Comparison of ENCODE assay signal across 16 mouse cellular contexts in the genomic region with DNA sequence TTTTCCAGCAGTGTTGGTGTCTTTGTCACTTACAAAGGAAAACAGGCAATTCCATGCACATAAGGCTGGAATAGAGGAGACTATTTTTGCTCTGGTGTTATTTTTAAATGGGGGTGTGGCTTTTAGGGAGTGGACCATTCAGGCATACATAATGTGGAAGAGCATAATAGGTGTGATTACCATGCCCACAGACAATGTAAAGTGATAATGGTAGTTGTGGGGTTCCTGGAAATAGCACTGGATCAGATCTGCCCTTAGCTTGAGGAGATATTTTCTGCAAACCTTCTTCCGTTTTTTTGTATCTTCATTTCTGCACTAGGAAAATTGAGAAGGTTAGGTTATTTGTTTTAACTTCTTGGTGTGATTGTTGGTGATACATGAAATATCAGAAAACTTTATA.
"Had no signal": no experiment of that assay in that cellular context is flagged by ENCODE, and none has a peak within 500 bp of the region (broad histone marks: within the 10 kb centered on the region; RNA-seq: fewer than 3 reads in every experiment).

No protein-coding gene starts in this region.

- H3K27me3 ChIP-seq: liver, embryonic 13.5 days; midbrain, embryonic 12.5 days; midbrain, embryonic 15.5 days; neural tube, embryonic 13.5 days had no signal

- H3K4me2 ChIP-seq: liver, embryonic 13.5 days; midbrain, embryonic 12.5 days; midbrain, embryonic 15.5 days; neural tube, embryonic 13.5 days had no signal

- H3K4me3 ChIP-seq: liver, embryonic 13.5 days; midbrain, embryonic 12.5 days; midbrain, embryonic 15.5 days; myocyte; neural tube, embryonic 13.5 days had no signal

- ATAC-seq: midbrain, embryonic 15.5 days had no signal

- H3K27ac ChIP-seq: liver, embryonic 13.5 days; midbrain, embryonic 12.5 days; midbrain, embryonic 15.5 days; neural tube, embryonic 13.5 days had no signal

- H3K9me3 ChIP-seq: liver, embryonic 13.5 days; midbrain, embryonic 12.5 days; midbrain, embryonic 15.5 days; neural tube, embryonic 13.5 days had no signal

- H3K9ac ChIP-seq: liver, embryonic 13.5 days; midbrain, embryonic 12.5 days; midbrain, embryonic 15.5 days; neural tube, embryonic 13.5 days had no signal

- DNase-seq: kidney, adult 9 months; kidney, postnatal 14 days; kidney, postnatal 4 days; liver, embryonic 13.5 days; lung, adult 2 months; lung, postnatal 14 days; lung, postnatal 4 days; retina, postnatal 1 day; right cerebral cortex, postnatal 25 days; spleen, adult 18-20 months; thymus, adult 18-20 months; thymus, postnatal 36 days had no signal
